ENCODE assay signal across 9 mouse cellular contexts in genomic region chr12:79097106-79097752, GRCm38 (mm10). TPM values are rescaled to one million over a fixed set of nuclear protein-coding genes. Genes with fewer than 3 reads are reported as not detected.
DNase-seq lines count a peak whose midpoint lies in the region; ATAC-seq and TF ChIP-seq lines count a peak whose summit lies in the region.
"Had no signal": no experiment of that assay in that cellular context is flagged by ENCODE, and none has a peak within 500 bp of the region (broad histone marks: within the 10 kb centered on the region; RNA-seq: fewer than 3 reads in every experiment).

No protein-coding gene starts in this region.

- no peak for ATAC-seq in cerebellum, adult (ENCODE audit: insufficient number of reproducible peaks, low FRiP score, low TSS enrichment)
- no peak for ATAC-seq in liver, embryonic 11.5 days (replicated peaks; ENCODE audit: low FRiP score)
- no peak for ATAC-seq in stomach, postnatal 0 days (ENCODE audit: low FRiP score, low TSS enrichment)

- 50% methylated on average over 3 of the region's 3 CpGs for WGBS in liver, adult 2 months
- 60% methylated on average over 3 of the region's 3 CpGs for WGBS in liver, embryonic 11.5 days
- 36% methylated on average over 3 of the region's 3 CpGs for WGBS in stomach, postnatal 0 days

- H3K4me1 ChIP-seq in liver, adult 2 months (ENCODE audit: control insufficient read depth, insufficient read depth, low read length): no peaks in the 10 kb centered on the region
- H3K4me1 ChIP-seq in liver, embryonic 11.5 days (replicated peaks; ENCODE audit: control insufficient read depth, insufficient read depth, low read length): no peaks in the 10 kb centered on the region
- H3K4me1 ChIP-seq in stomach, postnatal 0 days (replicated peaks; ENCODE audit: control insufficient read depth, insufficient read depth): no peaks in the 10 kb centered on the region
- H3K4me1 ChIP-seq: heart, embryonic 15.5 days had no signal

- no peak overlapping the region for H3K4me2 ChIP-seq in liver, embryonic 11.5 days
- H3K4me2 ChIP-seq in stomach, postnatal 0 days (replicated peaks; ENCODE audit: low read depth): no peak overlapping the region
- H3K4me2 ChIP-seq: heart, embryonic 15.5 days had no signal

- no peak overlapping the region for H3K9ac ChIP-seq in liver, adult 2 months (ENCODE audit: low read depth, low read length)
- H3K9ac ChIP-seq in liver, embryonic 11.5 days (ENCODE audit: low read depth, low read length): no peak overlapping the region
- no peak overlapping the region for H3K9ac ChIP-seq in stomach, postnatal 0 days (ENCODE audit: low read length)
- H3K9ac ChIP-seq: heart, embryonic 15.5 days had no signal

- peak; percentile 46 for TF ChIP-seq CTCF in liver, adult 2 months (IDR thresholded peaks at IDR 0.05; ENCODE audit: low read depth, low read length)
- peak; percentile 91 for TF ChIP-seq CTCF in stomach, postnatal 0 days (IDR thresholded peaks at IDR 0.05; ENCODE audit: low read depth)

- TF ChIP-seq EP300 in stomach, postnatal 0 days (optimal IDR thresholded peaks at IDR 0.05): no peak

- H3K27ac ChIP-seq in liver, adult 2 months (replicated peaks; ENCODE audit: insufficient read depth, low read depth, low read length): no peak overlapping the region
- no peak overlapping the region for H3K27ac ChIP-seq in liver, embryonic 11.5 days (ENCODE audit: low read depth, low read length)
- no peak overlapping the region for H3K27ac ChIP-seq in stomach, postnatal 0 days (replicated peaks)
- H3K27ac ChIP-seq: heart, embryonic 15.5 days had no signal

- no peak overlapping the region for H3K4me3 ChIP-seq in liver, adult 2 months (ENCODE audit: insufficient read depth, low read depth, low read length)
- no peak overlapping the region for H3K4me3 ChIP-seq in liver, embryonic 11.5 days (ENCODE audit: low read depth, low read length)
- no peak overlapping the region for H3K4me3 ChIP-seq in stomach, postnatal 0 days (ENCODE audit: low read depth, low read length)
- H3K4me3 ChIP-seq: heart, embryonic 15.5 days had no signal

- no peaks in the 10 kb centered on the region for H3K9me3 ChIP-seq in liver, embryonic 11.5 days (ENCODE audit: control insufficient read depth, low read length)
- no peaks in the 10 kb centered on the region for H3K9me3 ChIP-seq in stomach, postnatal 0 days (ENCODE audit: control insufficient read depth, low read length)
- H3K9me3 ChIP-seq: heart, embryonic 15.5 days had no signal

- DNase-seq in cerebellum, adult 11 months: peak; percentile 32
- DNase-seq in liver, adult 2 months (ENCODE audit: extremely low read depth, low read depth, low spot score): no peak
- DNase-seq in liver, embryonic 11.5 days (ENCODE audit: low spot score): no peak
- peak; percentile 78 for DNase-seq in NIH3T3 (ENCODE audit: low read depth)
- peak; percentile 73 for DNase-seq in embryo, embryonic 10.5 days (ENCODE audit: low spot score)
- DNase-seq in left cerebral cortex, postnatal 4 days: peak; percentile 30
- peak; percentile 42 for DNase-seq in stomach, postnatal 0 days (ENCODE audit: low spot score)

- no peaks in the 10 kb centered on the region for H3K79me2 ChIP-seq in liver, adult 2 months (ENCODE audit: control insufficient read depth, insufficient read depth, low read length)

- intact Hi-C loops in left cerebral cortex, postnatal 4 days (cut with DNase I): loop anchor here (2.0 kb wide), 1 partner anchor 178 kb away; no protein-coding TSS in a partner anchor

- H3K27me3 ChIP-seq in liver, adult 2 months (ENCODE audit: control insufficient read depth, insufficient read depth, low read length): 0 out of 2 replicates have a peak, but pooled peaks cover 3% of the 10 kb centered on the region
- 0 out of 2 replicates have a peak, but pooled peaks cover 2% of the 10 kb centered on the region for H3K27me3 ChIP-seq in liver, embryonic 11.5 days (replicated peaks; ENCODE audit: control insufficient read depth, insufficient read depth, low read length)
- H3K27me3 ChIP-seq in stomach, postnatal 0 days (ENCODE audit: control insufficient read depth, insufficient read depth, low read length): no peaks in the 10 kb centered on the region

- TF ChIP-seq POLR2A in liver, adult 2 months (IDR thresholded peaks at IDR 0.05; ENCODE audit: extremely low read depth, insufficient read depth, low read length): no peak

- no peaks in the 10 kb centered on the region for H3K36me3 ChIP-seq in liver, adult 2 months (ENCODE audit: control insufficient read depth, insufficient read depth, low read length)
- H3K36me3 ChIP-seq in liver, embryonic 11.5 days (ENCODE audit: control insufficient read depth, insufficient read depth, low read length): no peaks in the 10 kb centered on the region
- H3K36me3 ChIP-seq in stomach, postnatal 0 days (ENCODE audit: control insufficient read depth, insufficient read depth, low read length): no peaks in the 10 kb centered on the region
- H3K36me3 ChIP-seq: heart, embryonic 15.5 days had no signal

RNA-seq across cellular contexts. Expression of gene Pigh, which starts 7.8 kb away (rescaled TPM):
- 6.0 and 6.4 TPM in 2 replicates for total RNA-seq in liver, adult 2 months (2014; rRNA removed)
- 4.4 and 4.6 TPM in 2 replicates for polyA plus RNA-seq in liver, adult 2 months (2012; rRNA removed)
- polyA plus RNA-seq in liver, embryonic 11.5 days (2014; fragmentation: Nextera tagmentation; extraction: Ambion mirVana): 17.0 and 18.7 TPM in 2 replicates
- 1 to 10 TPM; 8.9 to 9.5 TPM for total RNA-seq in left cerebral cortex, postnatal 4 days (2021)
- 18.8 and 20.3 TPM in 2 replicates for polyA plus RNA-seq in stomach, postnatal 0 days (2015; fragmentation: Nextera tagmentation; extraction: Ambion mirVana)

RNA-seq across cellular contexts. Expression of gene Arg2, which starts 33.3 kb away (rescaled TPM):
- 0.46 and 0.74 TPM in 2 replicates for total RNA-seq in liver, adult 2 months (2014; rRNA removed)
- polyA plus RNA-seq in liver, adult 2 months (2012; rRNA removed): 0.20 TPM in 1 of 2 replicates, not detected in the other
- 0.45 TPM in 1 of 2 replicates, not detected in the other for polyA plus RNA-seq in liver, embryonic 11.5 days (2014; fragmentation: Nextera tagmentation; extraction: Ambion mirVana)
- total RNA-seq in left cerebral cortex, postnatal 4 days (2021): 10 to 100 TPM; 13.6 to 14.0 TPM
- 2.0 and 2.2 TPM in 2 replicates for polyA plus RNA-seq in stomach, postnatal 0 days (2015; fragmentation: Nextera tagmentation; extraction: Ambion mirVana)

Comparison
In these comparisons a context has a peak if more than half of its experiments do, and no peak if none do; other contexts are left out.
1. DNase-seq: peak in cerebellum, adult 11 months (single experiment), NIH3T3 (single experiment), embryo, embryonic 10.5 days (single experiment), left cerebral cortex, postnatal 4 days (single experiment) and stomach, postnatal 0 days (single experiment); none in liver, adult 2 months (single experiment) and liver, embryonic 11.5 days (single experiment).